Mouse (Mus musculus) embryo, embryonic 10 days (tissue): ENCODE data around the gene Aldh3b3.
"Not testable (repeated sequence)": the region's sequence is repeated elsewhere in the genome, so short reads cannot be mapped to it uniquely, and the experiment has no call there.

Experiments
- DNase-seq: peaks from one replicate; pipeline ENCODE4 v3.0.0-alpha.2; 2015; ENCODE audit warnings: low spot score

Aldh3b3 gene

GRCm38 (mm10) chr19:3974608-3975007 is 16.2 kb downstream of the Aldh3b3 start:
- DNase-seq = not testable (repeated sequence)

GRCm38 (mm10) chr19:3975866-3976265 is 17.4 kb downstream of the Aldh3b3 start:
- no peak for DNase-seq

GRCm38 (mm10) chr19:3980309-3980708 is 21.9 kb downstream of the Aldh3b3 start:
- DNase-seq = peak; percentile 91

- no peak for DNase-seq
These were observed 22.5 kb downstream of the Aldh3b3 start for GRCm38 (mm10) chr19:3980917-3981316.

DNA sequence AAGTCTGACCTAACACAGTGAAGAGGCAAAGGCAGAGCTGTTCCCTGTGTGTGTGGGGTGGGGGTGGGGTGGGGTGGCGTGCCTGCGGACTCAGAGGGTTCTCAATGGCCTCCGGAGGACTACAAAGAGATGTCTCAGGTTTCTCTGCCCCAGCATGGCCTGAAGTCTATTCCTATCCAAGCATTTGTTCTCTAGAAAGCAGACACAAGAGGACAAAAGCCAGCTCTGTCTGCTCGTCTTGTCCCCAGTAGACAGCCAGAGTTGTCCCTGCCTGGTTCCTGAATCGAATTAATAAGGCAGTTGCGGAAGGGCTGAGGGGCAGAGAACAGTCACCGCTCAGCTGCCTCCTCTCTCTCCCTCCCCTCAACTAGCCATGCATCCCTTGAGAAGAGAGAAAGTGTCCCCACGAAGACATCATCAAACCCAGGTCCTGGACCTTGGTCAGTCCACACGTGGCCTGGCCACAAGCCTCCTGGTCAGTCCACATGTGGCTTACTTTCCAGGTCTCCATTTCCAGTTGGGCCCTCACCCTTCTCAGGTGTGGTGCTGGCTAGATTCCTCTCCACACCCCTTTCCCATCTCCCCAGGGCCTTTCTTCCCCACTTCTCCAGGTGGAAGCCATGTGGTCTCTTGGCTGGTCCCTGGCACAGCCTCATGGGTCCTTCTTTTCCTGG is 25.2 kb downstream of the Aldh3b3 start:
- DNase-seq = peak; percentile 34

DNA sequence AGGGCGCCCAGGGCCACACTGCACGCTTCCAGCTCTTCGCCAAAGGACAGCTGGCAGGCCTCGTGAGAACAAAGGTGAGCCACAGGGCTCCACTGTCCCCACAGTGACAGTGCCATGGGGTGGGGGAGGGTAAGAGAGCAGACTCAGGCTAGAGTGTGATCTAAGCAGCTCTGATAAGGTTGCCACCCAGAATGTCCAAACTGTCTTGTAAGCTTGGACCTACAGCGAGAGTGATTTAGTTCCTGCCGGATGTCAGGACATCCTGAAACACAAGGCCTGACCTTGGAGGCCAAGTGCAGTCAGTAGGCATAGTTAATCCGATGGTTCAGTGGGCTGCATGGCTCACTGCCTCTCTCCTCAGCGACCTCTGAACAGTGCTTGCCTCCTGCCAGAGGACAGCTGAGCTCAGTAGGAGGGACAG is 26.8 kb downstream of the Aldh3b3 start:
- DNase-seq = peak; percentile 66

DNA sequence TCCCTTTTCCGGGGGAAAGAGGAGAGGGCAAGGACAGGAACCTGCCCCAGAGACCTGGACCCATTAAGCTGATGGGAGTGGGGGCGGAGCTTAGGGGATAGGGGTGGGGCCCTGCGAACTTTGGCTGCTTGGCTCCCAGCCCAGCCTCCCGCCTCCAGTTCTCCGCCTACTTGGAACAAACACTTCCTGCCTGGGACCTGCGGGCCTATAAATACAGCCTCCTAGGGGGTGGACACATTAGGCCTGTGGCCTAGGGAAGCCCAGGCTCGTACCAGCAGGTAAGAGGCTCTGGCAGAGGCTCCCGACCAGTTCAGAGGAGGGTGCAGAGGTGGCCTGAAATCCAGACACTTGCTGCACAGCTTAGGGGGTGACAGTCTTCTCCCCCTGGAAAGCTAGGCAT is 27.9 kb downstream of the Aldh3b3 start, which contains the start of gene Acy3:
Gene Acy3, plus strand, starts transcription at position 237 of the 400 bp plus-strand sequence.
- peak; percentile 55 for DNase-seq

DNA sequence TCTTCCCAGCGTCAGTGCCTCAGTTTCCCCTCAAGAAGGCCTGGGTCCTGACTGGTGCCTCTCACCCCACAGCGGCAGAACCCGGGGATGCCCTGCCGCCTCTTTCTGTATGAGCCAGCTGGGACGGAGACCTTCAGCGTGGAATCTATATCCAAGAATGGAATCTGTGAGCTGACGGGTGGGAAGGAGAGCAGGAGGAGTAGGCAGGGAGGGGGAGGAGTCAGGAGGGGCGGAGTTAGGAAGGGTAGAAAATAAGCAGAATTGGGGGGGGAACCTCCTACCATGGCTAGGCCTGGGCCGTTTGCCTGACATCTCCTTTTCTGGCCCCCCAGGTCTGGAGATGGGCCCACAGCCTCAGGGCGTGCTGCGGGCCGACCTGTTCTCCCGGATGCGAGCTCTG is 29.6 kb downstream of the Aldh3b3 start:
- no peak for DNase-seq

GRCm38 (mm10) chr19:3988750-3989149 is 30.3 kb downstream of the Aldh3b3 start:
- DNase-seq = no peak

DNA sequence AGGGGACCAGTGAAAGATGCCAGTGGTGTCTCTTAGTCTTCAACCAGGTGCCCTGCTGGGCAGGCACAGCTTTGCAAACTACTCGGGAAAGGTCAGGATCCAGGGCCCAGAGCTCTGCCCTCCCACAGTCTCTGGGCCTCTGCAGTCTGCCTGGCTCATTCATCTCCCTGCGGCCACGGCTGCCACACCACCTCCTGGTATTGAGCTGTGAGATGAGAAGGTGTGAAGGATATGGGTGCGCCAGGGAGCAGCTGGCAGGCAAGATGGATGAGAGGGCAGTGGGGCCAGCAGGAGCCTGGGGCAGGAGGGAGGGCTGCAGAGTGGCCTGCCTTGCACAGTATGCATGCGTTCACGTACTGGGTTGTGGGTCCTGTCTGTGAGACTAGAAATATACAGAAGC is 32.4 kb downstream of the Aldh3b3 start:
- DNase-seq = peak; percentile 35

GRCm38 (mm10) chr19:3991562-3991961 is 33.1 kb downstream of the Aldh3b3 start:
- no peak for DNase-seq

GRCm38 (mm10) chr19:3991966-3992365 is 33.5 kb downstream of the Aldh3b3 start:
- no peak for DNase-seq

DNA sequence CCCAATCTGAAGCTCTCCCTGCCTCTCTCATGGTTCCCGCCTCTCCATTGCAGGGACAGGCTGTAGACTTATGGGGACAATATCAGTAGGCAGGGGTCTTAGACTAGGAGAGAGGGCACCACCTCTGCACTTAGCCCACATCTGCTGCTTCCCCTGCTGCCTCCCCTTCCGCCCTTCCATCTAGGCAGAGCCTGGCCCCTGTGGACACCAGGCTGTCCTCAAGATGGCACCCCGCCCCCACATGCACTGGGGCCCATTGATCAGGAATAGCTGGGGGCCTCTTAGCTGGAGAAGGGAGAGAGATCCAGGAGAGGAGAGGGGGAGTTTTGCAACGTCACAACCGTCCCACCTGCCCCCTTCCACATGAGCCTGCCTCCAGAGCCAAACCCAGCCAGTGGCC is 34.0 kb downstream of the Aldh3b3 start, which contains the start of gene Tbx10:
Gene Tbx10, plus strand, starts transcription at position 337 of the 400 bp plus-strand sequence.
- no peak for DNase-seq

DNA sequence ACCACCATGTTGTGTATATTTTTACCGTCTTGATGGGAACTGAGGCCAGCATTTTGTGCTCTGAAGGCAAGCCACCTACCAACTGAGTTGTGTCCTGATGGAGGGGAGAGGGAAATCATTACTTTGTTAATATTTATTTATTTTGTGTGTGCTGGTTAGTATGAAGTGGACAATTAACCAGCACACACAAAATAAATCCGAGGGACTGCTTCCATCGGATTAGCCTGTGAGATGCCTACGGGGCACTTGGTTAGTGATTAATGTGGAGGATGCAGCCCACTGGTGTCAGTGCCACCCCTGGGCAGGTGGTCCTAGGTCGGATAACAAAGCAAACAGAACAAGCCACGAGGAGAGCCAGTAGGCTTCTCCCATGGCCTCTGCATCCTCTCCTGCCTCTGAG is 36.5 kb downstream of the Aldh3b3 start:
- DNase-seq = no peak

DNA sequence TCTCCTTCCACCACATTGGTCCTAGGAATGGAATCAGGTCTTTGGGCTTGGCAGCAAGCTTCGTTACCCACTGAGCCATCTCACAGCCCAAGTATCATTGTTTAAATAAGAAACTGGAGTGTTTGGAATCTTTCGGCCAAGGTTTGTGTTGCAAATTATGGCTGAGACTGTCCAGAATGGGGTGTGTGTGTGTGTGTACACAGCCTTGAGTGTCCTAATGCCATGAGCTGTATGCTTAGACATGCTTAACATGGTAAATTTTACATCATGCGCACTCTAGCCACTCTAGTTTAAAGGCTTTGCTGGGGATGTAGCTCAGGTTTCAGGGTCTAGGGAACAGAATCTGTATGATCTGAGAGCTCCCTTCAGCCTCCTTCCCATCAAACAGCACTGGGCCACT is 37.1 kb downstream of the Aldh3b3 start:
- no peak for DNase-seq

DNA sequence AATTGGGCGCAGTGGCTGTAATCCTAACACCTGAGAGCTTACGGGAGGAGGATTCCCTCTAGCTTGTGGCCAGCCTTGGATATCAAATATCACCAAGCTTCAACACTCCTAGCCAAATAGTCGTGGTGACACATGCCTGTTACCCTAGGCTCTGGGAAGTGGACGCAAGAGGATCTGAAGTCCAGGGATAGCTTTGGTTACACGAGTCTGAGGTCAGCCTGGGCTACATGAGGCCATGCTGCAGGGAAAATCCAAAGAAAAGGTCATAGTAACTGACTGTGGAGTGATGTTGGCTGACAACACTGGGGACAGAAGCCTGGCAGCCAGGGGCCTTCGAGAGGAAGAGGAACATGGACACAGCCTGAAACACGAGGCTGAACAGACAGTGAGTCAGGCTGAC is 37.7 kb downstream of the Aldh3b3 start:
- DNase-seq = no peak

DNA sequence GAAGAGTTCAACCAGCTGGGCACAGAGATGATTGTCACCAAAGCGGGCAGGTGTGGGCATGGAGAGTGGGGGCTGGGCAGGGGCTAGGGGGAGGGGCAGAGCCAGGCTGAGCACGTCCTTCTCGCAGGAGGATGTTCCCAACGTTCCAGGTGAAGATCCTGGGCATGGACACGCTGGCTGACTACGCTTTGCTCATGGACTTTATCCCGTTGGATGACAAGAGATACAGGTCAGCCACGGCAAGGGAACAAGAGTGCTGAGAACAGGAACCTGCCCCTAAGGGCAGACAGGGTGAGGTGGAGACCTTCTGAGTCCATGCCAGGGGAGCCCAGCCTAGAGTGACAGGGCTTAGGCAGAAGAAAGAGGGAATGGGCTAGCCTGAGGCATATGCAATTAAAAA is 38.3 kb downstream of the Aldh3b3 start:
- DNase-seq = no peak

- no peak for DNase-seq
These were observed 38.8 kb downstream of the Aldh3b3 start for GRCm38 (mm10) chr19:3997231-3997630.

DNA sequence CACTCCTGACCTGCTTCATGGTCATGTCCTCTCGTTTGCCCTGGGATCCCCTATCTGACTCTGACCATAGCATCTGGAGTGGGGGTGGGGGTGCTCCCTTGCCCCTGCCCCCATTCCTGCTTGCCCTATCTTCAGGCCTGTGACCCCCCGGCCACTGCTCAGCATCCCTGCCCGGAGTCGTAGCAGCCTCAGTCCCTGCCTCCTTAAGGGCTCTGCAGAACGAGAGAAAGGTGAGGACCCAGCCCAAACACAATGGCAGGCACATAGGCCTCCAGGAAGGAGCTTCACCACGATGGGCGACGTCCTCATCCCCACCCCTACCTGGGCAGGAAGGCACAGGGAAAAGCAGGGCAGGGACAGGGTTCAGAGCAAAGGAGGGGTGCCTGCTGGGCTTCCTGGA is 39.9 kb downstream of the Aldh3b3 start:
- DNase-seq = no peak

- DNase-seq = no peak
These were observed 40.8 kb downstream of the Aldh3b3 start for GRCm38 (mm10) chr19:3999121-3999730.

GRCm38 (mm10) chr19:4000119-4000900 is 41.9 kb downstream of the Aldh3b3 start, which contains the start of the genes Nudt8 and Gm49405:
Gene Nudt8 (plus strand): TSS chr19:4000580.
Gene Gm49405 (plus strand): TSS chr19:4000626.
- peak; percentile 98 for DNase-seq

- no peak for DNase-seq
These were observed 42.6 kb downstream of the Aldh3b3 start for GRCm38 (mm10) chr19:4000949-4001525.
